Mouse (Mus musculus) stomach, postnatal 0 days (tissue): ENCODE results near the gene Tnp1.

ENCODE experiments used
- CTCF ChIP-seq: IDR thresholded peaks from 2 replicates; pipeline ENCODE4 v1.5.1; 2016; ENCODE audit warnings: antibody characterized with exemption, low read depth, mild to moderate bottlenecking, moderate library complexity
- EP300 ChIP-seq: optimal IDR thresholded peaks from 2 replicates; pipeline ENCODE3; 2016; ENCODE audit warnings: antibody characterized with exemption

GRCm38 (mm10) chr1:73001961-73002360, 13.7 kb downstream of the Tnp1 start:
- TF ChIP-seq EP300, result no peak
- no peak for TF ChIP-seq CTCF
